Mouse (Mus musculus) MEL (cell line): ENCODE measurements around the gene AI837181. TPM values are rescaled to one million over a fixed set of nuclear protein-coding genes. Genes with fewer than 3 reads are reported as not detected.
"Not testable (repeated sequence)": the region's sequence is repeated elsewhere in the genome, so short reads cannot be mapped to it uniquely, and the experiment has no call there.

Source experiments
- DNase-seq: peaks from one replicate; pipeline ENCODE4 v3.0.0; 2011; ENCODE audit warnings: low read depth, low spot score
- H3K27ac ChIP-seq: 2 replicates; pipeline ENCODE4 v1.5.1; 2012; ENCODE audit warnings: low read depth, mild to moderate bottlenecking, control low read depth, low read length, moderate library complexity; ENCODE audit not compliant: control insufficient read depth
- H3K27me3 ChIP-seq, 2 experiments: fragments of 150-350 bp in 1 of 2; sonication (generic) in 1 of 2; 2 replicates each; pipeline ENCODE4 v1.6.1; 2012; ENCODE audit warnings: low read length in 2 of 2, mild to moderate bottlenecking in 2 of 2, improper control_type of control experiment in 1 of 2, moderate library complexity in 1 of 2; ENCODE audit not compliant: insufficient read depth in 2 of 2, control insufficient read depth in 1 of 2
- H3K36me3 ChIP-seq, 2 experiments: 2 replicates each; pipeline ENCODE4 v1.6.1; 2012 to 2014; ENCODE audit warnings: low read length in 2 of 2, improper control_type of control experiment in 1 of 2, inconsistent platforms in 1 of 2, mild to moderate bottlenecking in 1 of 2; ENCODE audit not compliant: insufficient read depth in 2 of 2, control insufficient read depth in 1 of 2
- H3K4me1 ChIP-seq, 2 experiments: fragments of 150-350 bp in 1 of 2; sonication (generic) in 1 of 2; 2 replicates each; pipeline ENCODE4 v1.6.1; 2012; ENCODE audit warnings: low read length in 2 of 2, improper control_type of control experiment in 1 of 2, mild to moderate bottlenecking in 1 of 2; ENCODE audit not compliant: insufficient read depth in 2 of 2, control insufficient read depth in 1 of 2
- H3K4me3 ChIP-seq, 2 experiments: fragments of 150-350 bp in 1 of 2; sonication (generic) in 1 of 2; 2 replicates each; pipeline ENCODE4 v1.5.1; 2012; ENCODE audit warnings: low read depth in 2 of 2, low read length in 2 of 2, mild to moderate bottlenecking in 2 of 2, moderate library complexity in 2 of 2, control low read depth in 1 of 2, improper control_type of control experiment in 1 of 2; ENCODE audit not compliant: control insufficient read depth in 1 of 2, insufficient read depth in 1 of 2
- H3K79me2 ChIP-seq: 2 replicates; pipeline ENCODE4 v1.6.1; 2012; ENCODE audit warnings: mild to moderate bottlenecking, low read length, moderate library complexity; ENCODE audit not compliant: control insufficient read depth, poor library complexity, insufficient read depth
- H3K9ac ChIP-seq: 2 replicates; pipeline ENCODE4 v1.6.1; 2012; ENCODE audit warnings: low read depth, mild to moderate bottlenecking, control low read depth, low read length, moderate library complexity; ENCODE audit not compliant: control insufficient read depth, poor library complexity, severe bottlenecking
- H3K9me3 ChIP-seq: fragments of 150-350 bp; sonication (generic); replicated peaks from 2 replicates; pipeline ENCODE4 v1.6.1; 2012; ENCODE audit warnings: mild to moderate bottlenecking, low read length, improper control_type of control experiment, moderate library complexity; ENCODE audit not compliant: insufficient read depth
- CHD1 ChIP-seq: IDR thresholded peaks from 2 replicates; pipeline ENCODE4 v1.6.1; 2012; ENCODE audit warnings: low read depth, mild to moderate bottlenecking, inconsistent platforms, low read length, improper control_type of control experiment
- CTCF ChIP-seq, 3 experiments: IDR thresholded peaks in 2 of 3; conservative IDR thresholded peaks in 1 of 3; 2 replicates each; pipeline ENCODE4 v1.5.1; 2011 to 2012; ENCODE audit warnings: low read length in 3 of 3, low read depth in 2 of 3, mild to moderate bottlenecking in 2 of 3, improper control_type of control experiment in 1 of 3, inconsistent platforms in 1 of 3, mixed read lengths in 1 of 3, moderate library complexity in 1 of 3; ENCODE audit not compliant: control insufficient read depth in 1 of 3, insufficient read depth in 1 of 3, poor library complexity in 1 of 3, severe bottlenecking in 1 of 3
- EP300 ChIP-seq, 2 experiments: IDR thresholded peaks; 2 replicates each; pipeline ENCODE4 v1.6.1; 2011; ENCODE audit warnings: improper control_type of control experiment in 2 of 2, low read length in 2 of 2, low read depth in 1 of 2, mild to moderate bottlenecking in 1 of 2
- ETS1 ChIP-seq: IDR thresholded peaks from 2 replicates; pipeline ENCODE4 v1.6.1; 2012; ENCODE audit warnings: low read depth, mild to moderate bottlenecking, inconsistent platforms, low read length, improper control_type of control experiment, moderate library complexity
- GATA1 ChIP-seq: IDR thresholded peaks from 2 replicates; pipeline ENCODE4 v1.6.1; 2011; ENCODE audit warnings: low read depth, low read length, improper control_type of control experiment
- HCFC1 ChIP-seq: IDR thresholded peaks from 2 replicates; pipeline ENCODE4 v1.6.1; 2012; ENCODE audit warnings: low read depth, mild to moderate bottlenecking, inconsistent platforms, low read length, improper control_type of control experiment, moderate library complexity
- MXI1 ChIP-seq: IDR thresholded peaks from 2 replicates; pipeline ENCODE4 v1.6.1; 2011; ENCODE audit warnings: mild to moderate bottlenecking, low read depth, low read length, improper control_type of control experiment
- NELFE ChIP-seq: IDR thresholded peaks from 2 replicates; pipeline ENCODE4 v1.6.1; 2011; ENCODE audit warnings: low read depth, low read length, improper control_type of control experiment
- NRF1 ChIP-seq: IDR thresholded peaks from 2 replicates; pipeline ENCODE4 v1.6.1; 2014; ENCODE audit warnings: low read depth, mild to moderate bottlenecking, inconsistent platforms, low read length, improper control_type of control experiment, moderate library complexity; ENCODE audit not compliant: poor library complexity, insufficient read depth, severe bottlenecking
- POLR2A ChIP-seq, 2 experiments: IDR thresholded peaks; 2 replicates each; pipeline ENCODE4 v1.6.1; 2011 to 2012; ENCODE audit warnings: low read length in 2 of 2, mild to moderate bottlenecking in 2 of 2, control low read depth in 1 of 2, improper control_type of control experiment in 1 of 2, low read depth in 1 of 2, moderate library complexity in 1 of 2; ENCODE audit not compliant: control insufficient read depth in 1 of 2, insufficient read depth in 1 of 2, poor library complexity in 1 of 2
- RAD21 ChIP-seq: IDR thresholded peaks from 2 replicates; pipeline ENCODE4 v1.6.1; 2011; ENCODE audit warnings: mild to moderate bottlenecking, low read depth, low read length, improper control_type of control experiment
- SIN3A ChIP-seq: IDR thresholded peaks from 2 replicates; pipeline ENCODE4 v1.6.1; 2012; ENCODE audit warnings: low read length, improper control_type of control experiment, inconsistent platforms
- SMC3 ChIP-seq: IDR thresholded peaks from 2 replicates; pipeline ENCODE4 v1.6.1; 2011; ENCODE audit warnings: low read depth, low read length, improper control_type of control experiment
- TAL1 ChIP-seq: IDR thresholded peaks from 2 replicates; pipeline ENCODE4 v1.6.1; 2012; ENCODE audit warnings: mild to moderate bottlenecking, inconsistent platforms, low read length, moderate library complexity, mixed read lengths
- ZC3H11A ChIP-seq: IDR thresholded peaks from 2 replicates; pipeline ENCODE4 v1.6.1; 2012; ENCODE audit warnings: low read depth, mild to moderate bottlenecking, inconsistent platforms, low read length, improper control_type of control experiment
- ZNF384 ChIP-seq: IDR thresholded peaks from 2 replicates; pipeline ENCODE4 v1.6.1; 2012; ENCODE audit warnings: low read depth, mild to moderate bottlenecking, inconsistent platforms, low read length, improper control_type of control experiment
- polyA plus RNA-seq, 2 experiments: library from polyadenylated mRNA; stranded (reverse) in 1 of 2; unstranded in 1 of 2; fragments of >175 nt in 1 of 2; fragments of >200 nt in 1 of 2; gene quantifications; 2 replicates each; pipeline versions ENCODE4 v1.2.1 to v1.2.4; 2012; ENCODE audit warnings: low replicate concordance in 2 of 2, low read depth in 1 of 2; ENCODE audit not compliant: insufficient read length in 2 of 2, insufficient read depth in 1 of 2, missing spikeins in 1 of 2
- total RNA-seq: library from RNA; depleted of rRNA; stranded (reverse); fragments of 300-350 nt; gene quantifications from 2 replicates; pipeline ENCODE4 v1.2.3, GENCODE M21; 2012

Gene AI837181
- total and polyA plus RNA-seq, 3 experiments = 8.9 to 41.3 TPM; not detected in 1

DNA sequence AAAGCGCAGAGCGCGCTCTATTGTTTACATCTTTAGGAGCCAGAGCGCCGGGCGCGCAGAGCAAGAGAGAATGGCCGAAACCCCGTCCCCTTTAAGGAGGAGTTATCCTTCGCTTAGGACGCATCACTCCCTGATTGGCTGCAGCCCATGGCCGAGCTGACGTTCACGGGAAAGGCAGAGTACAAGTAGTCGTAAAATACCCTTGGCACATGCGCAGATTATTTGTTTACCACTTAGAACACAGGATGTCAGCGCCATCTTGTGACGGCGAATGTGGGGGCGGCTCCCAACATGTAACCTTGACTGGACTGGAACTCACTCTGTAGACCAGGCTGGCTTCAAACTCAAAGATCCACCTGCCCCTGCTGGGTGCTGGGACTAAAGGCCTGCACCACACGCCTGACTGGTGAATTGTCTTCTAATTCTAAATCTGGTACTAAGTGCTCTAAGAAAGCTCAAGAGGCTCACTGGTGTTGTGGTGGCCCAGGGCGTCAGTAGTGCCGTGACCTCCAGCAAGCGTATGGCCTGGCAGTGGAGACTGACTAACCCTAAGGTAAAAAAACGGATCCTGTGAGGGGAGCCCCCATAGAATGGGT lies 18.3 kb upstream of the AI837181 start:
- 0 out of 2 replicates have a peak, but pooled peaks have one; percentile 46 for TF ChIP-seq HCFC1
- TF ChIP-seq SIN3A = peak; percentile 28
- peak in 1 of 2 experiments; percentile 19; a peak in 1 of 4 replicates for TF ChIP-seq POLR2A (IDR thresholded peaks at IDR 0.05; ENCODE audit: control insufficient read depth in 1 of 2, insufficient read depth in 1 of 2, low read depth in 1 of 2, low read length in 2 of 2, poor library complexity in 1 of 2)
- peak; percentile 28; the same call in 1 of the 2 replicates for TF ChIP-seq NELFE
- TF ChIP-seq NRF1 = peak; percentile 55
- peak; percentile 64 for TF ChIP-seq MXI1

DNA sequence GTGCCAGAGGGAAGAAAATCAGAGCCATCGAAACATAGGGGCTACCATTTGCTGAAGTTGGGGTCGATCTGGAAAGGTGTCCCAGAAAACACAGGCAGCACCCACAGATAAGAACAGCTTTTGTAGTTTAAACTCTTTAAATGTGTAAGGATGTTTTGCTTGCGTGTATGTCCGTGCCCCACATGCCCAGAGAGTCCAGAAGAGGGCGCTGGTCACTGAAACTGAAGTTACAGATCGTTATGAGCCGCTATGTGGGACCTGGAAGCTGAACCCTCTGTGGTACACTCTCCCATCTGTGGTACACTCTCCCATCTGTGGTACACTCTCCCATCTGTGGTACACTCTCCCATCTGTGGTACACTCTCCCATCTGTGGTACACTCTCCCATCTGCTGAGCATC lies 17.8 kb upstream of the AI837181 start:
- Histone ChIP-seq H3K27ac (peak overlapping the region; percentile 75), H3K4me3 (peak overlapping the region; percentile 45 to 79), H3K9ac (peak overlapping the region; percentile 79), H3K36me3 (peaks cover 0 to 3% of the 10 kb centered on the region in 2 experiments; a peak in 2 of 4 replicates), H3K79me2 (no peaks in the 10 kb centered on the region), H3K4me1 (peaks cover 6 to 19% of the 10 kb centered on the region in 2 experiments), H3K27me3 (no peaks in the 10 kb centered on the region), H3K9me3 (no peaks in the 10 kb centered on the region)
- peak; percentile 85 for DNase-seq
- TF ChIP-seq TAL1 (no peak), RAD21 (peak; percentile 33), CTCF (IDR thresholded peaks at IDR 0.05 in 2 of 3, conservative IDR thresholded peaks at IDR 0.05 in 1 of 3; ENCODE audit: control insufficient read depth in 1 of 3, insufficient read depth in 1 of 3, low read depth in 2 of 3, low read length in 3 of 3, poor library complexity in 1 of 3, severe bottlenecking in 1 of 3) (peak; percentile 51 to 72 (median 62); a peak in 5 of 6 replicates), SMC3 (peak; percentile 36; the same call in 1 of the 2 replicates), HCFC1 (no peak), ZC3H11A (no peak), SIN3A (0 out of 2 replicates have a peak, but pooled peaks have one; percentile 15)

More for the DNA sequence above, 18.3 kb upstream of the AI837181 start:
- H3K79me2 ChIP-seq, H3K9me3 ChIP-seq, H3K36me3 ChIP-seq, H3K27me3 ChIP-seq: not testable (repeated sequence)
- Histone ChIP-seq H3K4me1 (peaks cover 6 to 19% of the 10 kb centered on the region in 2 experiments), H3K27ac (peak overlapping the region; percentile 75), H3K9ac (peak overlapping the region; percentile 79), H3K4me3 (peak overlapping the region; percentile 45 to 79)
- peak; percentile 55 for DNase-seq

DNA sequence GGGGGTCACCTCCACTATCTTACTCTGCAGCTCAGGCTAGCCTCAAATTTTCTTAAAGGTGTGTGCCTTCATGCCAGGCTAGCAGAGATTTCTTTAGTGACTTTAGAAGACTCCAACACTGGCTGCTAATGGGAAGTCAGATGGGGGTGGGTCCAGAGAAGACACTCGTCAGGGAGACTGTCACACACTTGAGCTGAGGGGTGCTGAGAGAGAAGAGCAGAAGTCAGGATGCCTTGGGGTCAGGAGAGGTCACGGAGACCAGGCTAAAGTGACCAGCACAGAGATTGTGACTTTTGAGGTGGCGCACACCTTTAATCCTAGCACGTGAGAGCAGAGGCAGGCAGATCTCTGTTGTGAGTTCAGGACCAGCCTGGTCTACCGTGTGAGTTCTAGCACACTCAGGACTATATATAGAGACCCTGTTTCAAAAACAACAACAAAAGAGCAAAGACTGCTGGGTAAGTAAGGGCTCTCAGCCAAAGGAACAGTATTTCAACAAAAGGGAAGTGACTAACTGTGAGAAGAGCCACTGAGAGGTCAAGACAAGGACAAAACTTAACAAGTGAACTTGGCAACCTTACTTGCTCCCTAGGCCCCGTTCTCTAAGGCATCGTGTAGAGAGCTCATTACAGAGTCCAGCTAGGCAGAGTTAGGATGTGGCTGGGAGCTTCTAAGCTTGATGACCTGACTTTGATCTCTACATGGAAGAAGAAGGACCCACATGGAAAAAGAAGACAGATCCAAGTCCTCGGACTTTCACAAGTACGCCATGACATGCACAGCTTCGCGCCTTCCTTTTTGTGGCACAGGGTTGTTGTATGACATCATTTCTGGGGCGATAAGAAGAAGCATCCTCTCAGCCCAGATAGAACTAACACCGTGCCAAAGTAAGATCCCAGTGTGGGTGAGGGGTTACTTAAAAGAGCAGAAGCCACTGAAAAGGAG lies 16.6 kb upstream of the AI837181 start:
- peaks cover 6 to 19% of the 10 kb centered on the region in 2 experiments for H3K4me1 ChIP-seq

More for the DNA sequence above, 16.6 kb upstream of the AI837181 start:
- Histone ChIP-seq H3K9ac (no peak overlapping the region), H3K27me3 (no peaks in the 10 kb centered on the region), H3K36me3 (peaks cover 0 to 3% of the 10 kb centered on the region in 2 experiments; a peak in 2 of 4 replicates), H3K9me3 (no peaks in the 10 kb centered on the region), H3K79me2 (no peaks in the 10 kb centered on the region), H3K4me3 (no peak overlapping the region), H3K27ac (peak overlapping the region; percentile 64)
- TF ChIP-seq CHD1 (no peak), ETS1 (0 out of 2 replicates have a peak, but pooled peaks have one; percentile 17), ZNF384 (no peak), EP300 (IDR thresholded peaks at IDR 0.05; ENCODE audit: low read depth in 1 of 2, low read length in 2 of 2) (0 out of 4 replicates have a peak, but pooled peaks of 1 of the 2 experiments have one; percentile 6), GATA1 (peak; percentile 32; the same call in 1 of the 2 replicates)
- peak; percentile 47 for DNase-seq
